Mouse (Mus musculus) erythroblast, embryonic 14.5 days (primary cell): ENCODE results near the gene Tnxb. TPM values are rescaled to one million over a fixed set of nuclear protein-coding genes. Genes with fewer than 3 reads are reported as not detected.

Experiments
- H3K27me3 ChIP-seq: 2 replicates; pipeline ENCODE4 v1.6.1; 2012; ENCODE audit warnings: inconsistent platforms; ENCODE audit not compliant: control insufficient read depth
- H3K36me3 ChIP-seq: 2 replicates; pipeline ENCODE4 v1.6.1; 2012; ENCODE audit warnings: mild to moderate bottlenecking, inconsistent platforms; ENCODE audit not compliant: control insufficient read depth
- H3K4me1 ChIP-seq: 2 replicates; pipeline ENCODE4 v1.6.1; 2012; ENCODE audit warnings: inconsistent platforms; ENCODE audit not compliant: control insufficient read depth
- H3K4me3 ChIP-seq: replicated peaks from 2 replicates; pipeline ENCODE3; 2012; ENCODE audit warnings: moderate library complexity, mild to moderate bottlenecking, inconsistent platforms
- H3K9me3 ChIP-seq: 2 replicates; pipeline ENCODE4 v1.6.1; 2012; ENCODE audit warnings: low read length, inconsistent platforms, mixed read lengths; ENCODE audit not compliant: control insufficient read depth
- GATA1 ChIP-seq: IDR thresholded peaks from 2 replicates; pipeline ENCODE4 v1.6.1; 2012; ENCODE audit warnings: low read length, inconsistent platforms, mixed read lengths
- TAL1 ChIP-seq: IDR thresholded peaks from 3 replicates; pipeline ENCODE4 v1.6.1; 2012; ENCODE audit warnings: low read length, inconsistent platforms, mixed read lengths
- polyA plus RNA-seq: library from polyadenylated mRNA; stranded (reverse); fragments of >175 nt; gene quantifications from 2 replicates; pipeline ENCODE4 v1.2.3, GENCODE M21; 2012

Tnxb gene
- polyA plus RNA-seq, 1 experiment = not detected

DNA sequence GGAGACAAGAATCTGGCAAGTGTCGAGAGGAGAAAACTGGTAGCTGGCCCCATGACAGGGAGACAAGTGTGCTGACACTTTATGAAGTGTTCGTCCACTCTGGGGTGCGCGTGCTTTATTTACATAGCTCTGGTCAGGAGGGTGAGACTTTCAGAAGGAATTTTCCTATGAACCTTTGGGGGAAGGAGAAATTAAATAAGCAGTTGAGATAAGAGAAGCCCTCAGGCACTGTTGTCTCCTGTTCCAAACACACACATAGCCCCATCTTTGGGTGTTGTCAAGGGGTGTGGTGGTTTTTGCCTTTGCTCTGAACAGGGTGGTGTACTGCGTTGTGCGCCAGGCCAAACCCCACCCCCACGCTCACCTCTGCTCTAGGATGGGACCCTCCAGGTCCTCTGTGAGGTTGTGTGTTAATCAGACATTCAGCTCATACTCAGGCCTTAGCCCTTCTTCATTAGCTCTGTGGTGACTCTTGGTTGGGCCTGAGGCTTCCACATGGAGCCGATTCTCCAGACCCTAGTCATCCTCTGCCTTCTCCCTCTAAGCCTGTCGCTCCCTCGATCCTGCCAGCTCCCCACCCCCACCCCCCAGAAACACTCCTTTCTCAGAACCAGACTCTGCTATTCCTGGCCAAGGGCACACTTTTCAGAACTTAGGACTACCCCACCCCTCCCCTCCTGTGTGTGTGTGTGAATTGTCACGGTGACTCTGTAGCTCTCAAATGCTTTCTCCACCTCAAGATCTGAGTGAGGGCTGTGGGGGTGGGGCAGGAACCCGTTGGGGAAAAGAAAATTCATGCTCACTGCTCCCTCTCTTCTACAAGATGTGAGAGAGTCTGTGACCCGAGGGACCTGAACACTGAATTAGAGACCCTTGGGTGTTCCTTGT is 5.1 kb downstream of the Tnxb start:
- peaks cover 11% of the 10 kb centered on the region; the same call in 1 of the 2 replicates for H3K9me3 ChIP-seq
- H3K4me3 ChIP-seq = no peak overlapping the region
- peaks cover 64% of the 10 kb centered on the region for H3K27me3 ChIP-seq
- no peaks in the 10 kb centered on the region for H3K36me3 ChIP-seq
- peaks cover 2% of the 10 kb centered on the region; the same call in 1 of the 2 replicates for H3K4me1 ChIP-seq
- TF ChIP-seq TAL1 = no peak
- TF ChIP-seq GATA1 = no peak

GRCm38 (mm10) chr17:34676093-34676460 is 5.7 kb downstream of the Tnxb start:
- Histone ChIP-seq H3K4me1 (peaks cover 2% of the 10 kb centered on the region; the same call in 1 of the 2 replicates), H3K9me3 (peaks cover 10% of the 10 kb centered on the region; the same call in 1 of the 2 replicates), H3K36me3 (no peaks in the 10 kb centered on the region), H3K27me3 (peaks cover 60% of the 10 kb centered on the region), H3K4me3 (no peak overlapping the region)
- TF ChIP-seq GATA1 = no peak
- no peak for TF ChIP-seq TAL1

DNA sequence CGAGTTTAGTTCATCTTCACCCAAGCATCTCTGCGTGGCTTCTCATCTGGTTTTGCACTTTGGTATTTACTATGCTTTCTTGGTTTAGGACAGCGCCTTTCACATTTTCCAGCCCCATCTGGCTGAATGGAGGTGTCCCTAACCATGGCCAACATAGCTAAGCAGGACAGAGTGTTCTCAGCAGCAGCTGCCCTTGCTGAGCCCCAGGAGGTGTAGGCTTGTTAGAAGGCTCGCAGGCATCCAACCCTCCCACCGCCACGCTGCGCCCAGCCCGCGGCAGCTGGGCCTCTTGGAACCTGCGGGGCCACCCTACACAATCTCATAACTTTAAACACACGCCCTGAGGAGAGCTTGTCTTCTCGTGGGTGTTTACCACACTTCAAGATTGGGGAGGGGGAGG is 6.3 kb downstream of the Tnxb start:
- H3K9me3 ChIP-seq = peaks cover 6% of the 10 kb centered on the region; the same call in 1 of the 2 replicates
- TF ChIP-seq GATA1 (no peak), TAL1 (no peak)
- peaks cover 2% of the 10 kb centered on the region; the same call in 1 of the 2 replicates for H3K4me1 ChIP-seq
- no peaks in the 10 kb centered on the region for H3K36me3 ChIP-seq
- peaks cover 58% of the 10 kb centered on the region for H3K27me3 ChIP-seq
- H3K4me3 ChIP-seq = no peak overlapping the region

DNA sequence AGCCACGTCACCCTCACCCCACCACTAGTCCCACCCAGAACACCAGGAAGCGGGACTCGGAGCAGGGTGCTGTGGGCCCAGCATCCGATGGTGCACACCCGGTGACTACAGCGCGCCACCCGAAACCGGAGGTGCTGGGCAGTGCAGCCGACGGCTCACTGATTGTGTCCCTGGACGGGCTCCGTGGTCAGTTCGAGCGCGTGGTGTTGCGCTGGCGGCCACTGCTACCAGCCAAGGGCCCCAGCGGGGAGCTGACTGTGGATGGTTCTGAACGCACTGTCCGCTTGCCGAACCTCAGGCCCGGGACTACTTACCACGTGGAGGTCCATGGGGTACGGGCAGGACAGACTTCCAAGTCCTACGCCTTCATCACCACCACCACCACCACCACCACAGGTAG is 9.9 kb downstream of the Tnxb start:
- H3K4me3 ChIP-seq = no peak overlapping the region
- peaks cover 2% of the 10 kb centered on the region; the same call in 1 of the 2 replicates for H3K4me1 ChIP-seq
- H3K9me3 ChIP-seq = no peaks in the 10 kb centered on the region
- no peak for TF ChIP-seq TAL1
- TF ChIP-seq GATA1 = no peak
- no peaks in the 10 kb centered on the region for H3K36me3 ChIP-seq
- peaks cover 30% of the 10 kb centered on the region for H3K27me3 ChIP-seq

GRCm38 (mm10) chr17:34680621-34681020 is 10.3 kb downstream of the Tnxb start:
- Histone ChIP-seq H3K4me3 (no peak overlapping the region), H3K36me3 (no peaks in the 10 kb centered on the region), H3K9me3 (no peaks in the 10 kb centered on the region), H3K27me3 (peaks cover 28% of the 10 kb centered on the region), H3K4me1 (no peaks in the 10 kb centered on the region)
- TF ChIP-seq TAL1 = no peak

DNA sequence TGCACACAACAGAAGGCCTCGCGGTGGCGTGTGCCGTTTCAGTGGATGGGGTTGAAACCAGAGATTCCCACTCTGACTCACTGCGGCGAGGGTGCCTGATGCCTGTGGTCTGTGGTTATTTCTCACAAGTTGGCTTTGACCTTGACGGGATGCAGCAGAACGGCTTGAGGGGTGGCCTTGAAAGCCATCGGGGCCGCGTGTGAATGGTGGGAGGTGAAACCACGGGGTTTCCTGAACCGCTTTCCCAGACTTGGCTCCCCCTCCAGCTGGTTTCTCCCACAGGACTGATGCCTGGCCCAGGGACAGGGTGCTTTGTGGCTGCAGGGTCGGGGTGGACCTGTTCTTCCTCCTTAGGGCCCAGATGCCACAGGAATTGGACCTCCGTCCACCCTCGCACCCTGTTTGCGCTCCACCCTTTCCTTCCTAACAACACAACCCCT is 10.8 kb downstream of the Tnxb start:
- H3K9me3 ChIP-seq = no peaks in the 10 kb centered on the region
- no peaks in the 10 kb centered on the region for H3K4me1 ChIP-seq
- no peak overlapping the region for H3K4me3 ChIP-seq
- no peaks in the 10 kb centered on the region for H3K36me3 ChIP-seq
- H3K27me3 ChIP-seq = peaks cover 28% of the 10 kb centered on the region
- no peak for TF ChIP-seq TAL1
- TF ChIP-seq GATA1 = no peak

- no peak overlapping the region for H3K4me3 ChIP-seq
- no peaks in the 10 kb centered on the region for H3K9me3 ChIP-seq
- no peaks in the 10 kb centered on the region for H3K36me3 ChIP-seq
- no peaks in the 10 kb centered on the region for H3K4me1 ChIP-seq
- TF ChIP-seq GATA1 (no peak), TAL1 (no peak)
- H3K27me3 ChIP-seq = peaks cover 26% of the 10 kb centered on the region
Measured at GRCm38 (mm10) chr17:34681881-34682536, 11.7 kb downstream of the Tnxb start.

DNA sequence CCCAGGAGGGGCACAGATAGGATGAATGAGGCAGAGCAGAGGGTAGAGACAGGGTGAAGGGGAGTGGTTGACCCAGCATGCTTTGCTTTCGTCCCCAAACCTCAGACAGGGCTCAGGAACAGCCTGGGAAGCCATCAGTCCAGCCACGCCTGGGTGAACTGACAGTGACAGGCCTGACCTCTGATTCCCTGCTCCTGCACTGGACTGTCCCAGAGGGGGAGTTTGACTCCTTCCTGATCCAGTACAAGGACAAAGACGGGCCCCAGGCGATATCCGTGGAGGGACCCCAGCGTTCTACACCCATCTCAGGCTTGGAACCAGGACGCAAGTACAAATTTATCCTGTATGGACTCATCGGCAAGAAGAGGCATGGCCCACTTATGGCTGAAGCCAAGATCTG is 12.8 kb downstream of the Tnxb start:
- no peak for TF ChIP-seq GATA1
- no peak for TF ChIP-seq TAL1
- Histone ChIP-seq H3K36me3 (no peaks in the 10 kb centered on the region), H3K27me3 (peaks cover 24% of the 10 kb centered on the region), H3K4me1 (no peaks in the 10 kb centered on the region), H3K9me3 (no peaks in the 10 kb centered on the region), H3K4me3 (no peak overlapping the region)

- H3K9me3 ChIP-seq = no peaks in the 10 kb centered on the region
- no peak overlapping the region for H3K4me3 ChIP-seq
- H3K36me3 ChIP-seq = no peaks in the 10 kb centered on the region
- TF ChIP-seq TAL1 (no peak), GATA1 (no peak)
- H3K27me3 ChIP-seq = peaks cover 20% of the 10 kb centered on the region
- no peaks in the 10 kb centered on the region for H3K4me1 ChIP-seq
Measured at GRCm38 (mm10) chr17:34683686-34684220, 13.4 kb downstream of the Tnxb start.
